ENCODE assay signal across 30 mouse cellular contexts in genomic region chr14:118613734-118614133, GRCm38 (mm10).
"Had no signal": no experiment of that assay in that cellular context is flagged by ENCODE, and none has a peak within 500 bp of the region (broad histone marks: within the 10 kb centered on the region; RNA-seq: fewer than 3 reads in every experiment).

No protein-coding gene starts in this region.

- DNase-seq: liver; liver, embryonic 13.5 days; liver, postnatal 0 days; lung, adult 18-20 months; lung, adult 2 months; lung, embryonic 14.5 days; lung, postnatal 10 days; lung, postnatal 14 days; lung, postnatal 36 days; lung, postnatal 4 days; midbrain, embryonic 14.5 days had no signal

- H3K4me3 ChIP-seq: limb, embryonic 10.5 days; limb, embryonic 12.5 days; limb, embryonic 13.5 days; limb, embryonic 15.5 days; liver, embryonic 12.5 days; liver, embryonic 13.5 days; liver, embryonic 15.5 days; lung, embryonic 15.5 days; megakaryocyte, embryonic 14.5 days; midbrain, embryonic 10.5 days; midbrain, embryonic 12.5 days; midbrain, embryonic 13.5 days; midbrain, embryonic 15.5 days; myocyte had no signal

- H3K4me2 ChIP-seq: limb, embryonic 12.5 days; limb, embryonic 13.5 days; limb, embryonic 15.5 days; liver, embryonic 11.5 days; liver, embryonic 12.5 days; liver, embryonic 13.5 days; liver, embryonic 15.5 days; lung, embryonic 14.5 days; lung, embryonic 15.5 days; midbrain, embryonic 11.5 days; midbrain, embryonic 12.5 days; midbrain, embryonic 13.5 days; midbrain, embryonic 15.5 days had no signal

- H3K27me3 ChIP-seq: limb, embryonic 15.5 days; liver, embryonic 12.5 days; liver, embryonic 13.5 days; liver, embryonic 15.5 days; lung, embryonic 15.5 days; megakaryocyte, embryonic 14.5 days; midbrain, embryonic 12.5 days; midbrain, embryonic 13.5 days; midbrain, embryonic 15.5 days had no signal

- H3K9ac ChIP-seq: limb, embryonic 12.5 days; limb, embryonic 13.5 days; limb, embryonic 15.5 days; liver, embryonic 12.5 days; liver, embryonic 13.5 days; liver, embryonic 14.5 days; liver, embryonic 15.5 days; liver, postnatal 0 days; lung, embryonic 14.5 days; lung, embryonic 15.5 days; midbrain, embryonic 12.5 days; midbrain, embryonic 13.5 days; midbrain, embryonic 15.5 days had no signal

- H3K9me3 ChIP-seq: limb, embryonic 10.5 days; limb, embryonic 12.5 days; limb, embryonic 15.5 days; liver, embryonic 12.5 days; liver, embryonic 13.5 days; liver, embryonic 15.5 days; lung, embryonic 15.5 days; megakaryocyte, embryonic 14.5 days; midbrain, embryonic 10.5 days; midbrain, embryonic 12.5 days; midbrain, embryonic 13.5 days; midbrain, embryonic 15.5 days had no signal

- H3K4me1 ChIP-seq: limb, embryonic 15.5 days; liver, embryonic 15.5 days; midbrain, embryonic 10.5 days; midbrain, embryonic 13.5 days; midbrain, embryonic 15.5 days had no signal

- H3K36me3 ChIP-seq: limb, embryonic 10.5 days; limb, embryonic 12.5 days; limb, embryonic 13.5 days; limb, embryonic 15.5 days; lung, embryonic 15.5 days; midbrain, embryonic 12.5 days; midbrain, embryonic 13.5 days; midbrain, embryonic 15.5 days had no signal

- H3K27ac ChIP-seq: limb, embryonic 10.5 days; limb, embryonic 12.5 days; limb, embryonic 13.5 days; limb, embryonic 15.5 days; liver, embryonic 12.5 days; liver, embryonic 13.5 days; liver, embryonic 14.5 days; liver, embryonic 15.5 days; lung, embryonic 15.5 days; macrophage; midbrain, embryonic 10.5 days; midbrain, embryonic 12.5 days; midbrain, embryonic 13.5 days; midbrain, embryonic 15.5 days had no signal

- ATAC-seq: liver, embryonic 12.5 days; liver, postnatal 0 days; lung, postnatal 0 days; midbrain, embryonic 13.5 days; midbrain, embryonic 15.5 days; midbrain, embryonic 16.5 days had no signal
